Mouse (Mus musculus) layer of hippocampus, adult 9-10 months (tissue): ENCODE measurements around the gene Arhgap33.
"Not testable (repeated sequence)": the region's sequence is repeated elsewhere in the genome, so short reads cannot be mapped to it uniquely, and the experiment has no call there.

Experiments used
- DNase-seq: peaks from one replicate; pipeline ENCODE4 v3.0.0; 2022; ENCODE audit warnings: low spot score

Arhgap33 gene

DNA sequence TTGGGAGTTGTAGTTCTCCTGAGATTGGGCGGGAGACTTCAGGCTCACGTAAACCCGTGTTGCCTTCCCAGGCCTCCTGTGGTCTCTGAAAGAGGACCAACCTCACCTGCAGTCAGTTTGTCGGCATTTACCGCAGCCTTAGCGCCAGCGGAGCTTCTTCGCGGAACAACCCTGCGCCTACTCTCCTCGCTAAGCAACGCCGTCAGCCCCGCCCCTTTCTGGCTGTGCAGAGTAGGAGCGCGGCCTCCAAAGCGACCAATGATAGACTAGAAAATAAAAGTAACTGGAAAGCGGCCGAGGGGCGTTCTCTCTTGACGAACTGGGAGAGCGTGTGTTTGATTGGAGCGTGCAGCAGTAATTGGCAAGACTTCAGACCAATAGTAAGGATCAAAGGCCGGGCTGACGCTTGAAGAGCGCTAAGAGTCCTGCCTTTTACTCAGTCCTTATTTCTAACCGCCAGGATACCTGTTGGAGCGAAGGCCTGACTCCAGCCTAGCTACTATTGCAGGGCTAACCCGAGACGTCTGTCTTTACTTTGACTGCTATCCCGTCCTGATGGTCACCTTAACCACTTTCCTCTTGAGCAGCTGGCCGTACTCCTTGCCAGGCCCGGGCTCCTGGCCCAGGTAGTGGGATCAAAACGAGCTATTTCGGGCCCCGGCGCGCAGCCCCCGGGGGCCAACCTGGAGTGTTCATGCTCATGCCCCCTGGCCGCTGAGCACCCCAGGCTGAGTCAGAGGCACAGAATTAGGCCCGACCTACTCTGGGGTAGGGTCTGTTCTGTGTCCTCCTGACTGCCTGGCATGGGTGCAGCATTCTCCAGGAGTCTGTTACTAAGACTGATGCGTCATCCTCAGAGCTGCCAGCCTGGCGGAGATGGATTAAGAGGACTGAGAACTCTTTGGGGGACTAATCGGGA lies 17.5 kb upstream of the Arhgap33 start, which contains the start of the genes Hspb6 and Proser3:
Hspb6 (plus strand) TSS at position 77 of the 919 bp plus-strand sequence.
Proser3 (minus strand) TSS at position 198 of the 919 bp plus-strand sequence.
- DNase-seq: peak; percentile 97

DNA sequence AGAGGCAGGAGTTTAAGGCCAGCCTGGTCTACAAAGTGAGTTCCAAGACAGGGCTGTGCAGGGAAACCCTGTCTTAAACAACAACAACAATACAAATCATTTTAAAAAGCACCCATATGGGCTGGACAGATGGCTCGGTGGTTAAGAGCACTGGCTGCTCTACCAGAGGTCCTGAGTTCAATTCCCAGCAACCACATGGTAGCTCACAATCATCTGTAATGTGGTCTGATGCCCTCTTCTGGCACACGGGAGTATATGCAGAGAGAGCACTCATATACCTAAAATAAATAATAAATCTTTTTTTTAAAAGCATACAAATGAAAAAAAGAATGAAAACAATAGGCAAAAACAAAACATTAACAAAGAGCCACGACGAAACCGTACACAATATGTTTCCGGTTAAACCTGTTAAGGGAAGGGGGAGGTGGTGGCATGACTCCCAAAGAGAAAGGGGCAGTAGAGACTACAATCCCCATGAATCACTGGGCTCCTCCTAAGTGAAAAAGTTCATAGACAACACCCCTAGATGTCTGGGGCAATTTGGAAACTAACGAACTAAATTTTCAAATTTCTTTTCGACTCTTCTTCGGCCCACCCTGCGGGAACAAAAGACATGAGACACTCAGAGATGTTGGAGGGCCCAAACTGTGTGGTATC lies 16.7 kb upstream of the Arhgap33 start:
- peak; percentile 81 for DNase-seq

DNA sequence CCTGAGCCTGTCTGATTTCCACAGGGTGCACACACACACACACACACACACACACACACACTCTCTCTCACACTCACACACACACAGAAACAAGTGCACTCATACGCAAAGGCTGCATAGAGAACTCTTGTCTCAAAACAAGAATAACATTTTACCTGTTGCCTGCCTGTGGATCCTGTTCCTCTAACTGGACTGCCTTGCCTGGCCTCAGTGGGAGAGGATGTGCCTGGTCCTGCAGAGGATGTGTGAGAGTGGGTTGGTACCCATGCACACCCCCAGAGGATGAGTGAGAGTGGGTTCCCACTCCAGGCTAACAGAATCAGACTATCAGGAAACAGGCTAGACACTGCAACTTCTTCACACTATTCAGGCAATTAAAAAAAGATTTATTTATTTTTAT lies 15.7 kb upstream of the Arhgap33 start:
- DNase-seq: no peak

DNA sequence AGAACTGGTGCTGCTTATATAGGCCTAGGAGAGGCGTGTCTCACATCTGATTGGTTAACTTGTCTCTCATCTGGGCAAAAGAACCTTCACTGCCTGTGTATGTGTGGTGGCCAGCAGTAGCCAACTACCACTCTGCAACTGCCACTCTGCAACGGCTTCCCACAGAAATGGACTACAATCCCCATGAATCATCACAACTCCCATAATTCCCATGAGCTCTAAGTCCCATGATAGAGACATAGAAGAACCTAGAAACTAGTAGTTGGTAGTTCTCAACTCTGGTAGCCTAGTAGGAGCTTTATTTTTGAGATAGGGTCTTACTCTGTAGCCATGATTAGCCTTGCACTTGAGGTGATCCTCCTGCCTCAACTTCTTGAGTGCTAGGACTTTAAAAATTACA lies 15.0 kb upstream of the Arhgap33 start:
- no peak for DNase-seq

DNA sequence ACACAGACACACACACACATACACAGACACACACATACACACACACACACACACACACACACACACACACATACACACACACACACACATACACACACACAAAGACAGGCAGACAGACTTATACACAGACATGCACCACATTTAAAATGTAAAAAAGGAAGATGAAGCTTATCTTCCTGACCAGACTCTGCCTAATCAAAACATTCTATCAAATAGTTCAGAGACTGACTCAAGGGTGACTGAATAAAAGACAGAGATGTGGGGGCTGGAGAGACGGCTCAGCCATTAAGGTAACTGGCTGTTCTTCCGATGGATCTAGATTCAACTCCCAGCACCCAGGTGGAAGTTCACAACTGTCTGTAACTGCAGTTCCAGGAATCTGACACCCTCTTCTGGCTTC lies 9.5 kb upstream of the Arhgap33 start:
- no peak for DNase-seq

GRCm38 (mm10) chr7:30540572-30540971 lies 5.7 kb upstream of the Arhgap33 start:
- no peak for DNase-seq

DNA sequence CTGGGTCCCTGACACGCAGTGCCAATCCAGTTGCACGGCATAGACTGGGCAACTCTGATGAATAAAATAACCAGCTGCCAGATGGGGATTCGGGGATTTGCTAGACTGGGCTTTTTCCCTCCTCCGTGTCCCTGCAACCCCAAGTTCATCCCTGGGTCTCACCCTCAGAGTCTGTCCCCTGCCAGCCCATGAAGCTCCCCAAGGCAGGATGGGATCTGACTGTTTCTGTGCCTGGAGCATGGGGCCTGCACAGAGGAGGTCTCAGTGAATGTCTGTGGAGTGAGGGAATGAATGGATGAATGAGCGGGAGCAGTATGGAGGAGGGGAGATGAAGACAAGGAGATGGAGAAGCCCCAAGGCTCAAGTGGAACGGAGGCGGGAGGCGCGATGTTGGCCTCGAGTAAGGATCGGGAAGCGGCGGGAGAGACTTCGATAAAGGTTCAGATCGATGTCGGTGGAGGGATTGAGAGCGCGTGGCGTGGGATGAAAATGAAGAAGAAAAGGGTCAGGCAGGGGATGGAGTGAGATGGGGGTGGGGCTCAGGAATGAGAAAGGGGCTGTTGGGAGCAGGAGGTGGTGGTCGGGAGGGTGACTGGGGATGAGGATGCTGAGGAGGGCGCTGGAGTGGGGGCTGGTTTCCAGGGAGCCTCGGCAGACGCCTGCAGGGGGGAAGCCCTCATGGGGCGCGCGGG lies 773 bp downstream of the Arhgap33 start:
- DNase-seq: no peak

DNA sequence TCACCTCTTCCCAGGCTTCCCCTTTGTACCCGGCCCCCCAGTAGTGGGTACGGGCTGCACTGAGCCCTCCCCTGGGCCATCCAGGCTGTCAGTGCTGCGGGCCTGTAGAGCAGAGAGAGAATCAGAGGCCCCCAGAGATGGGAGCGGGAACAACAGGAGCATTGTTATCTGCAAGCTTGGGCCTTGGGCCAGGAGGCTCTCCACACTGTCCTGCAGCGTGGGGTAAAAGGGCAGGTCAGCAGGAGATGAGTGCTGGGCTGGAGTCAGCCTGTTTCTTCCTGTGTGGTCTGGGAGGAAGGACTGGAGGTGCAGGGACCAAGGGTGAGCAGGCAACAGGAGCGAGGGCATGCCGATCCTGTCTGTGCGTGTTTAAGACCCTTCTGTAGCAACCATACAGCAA lies 1.9 kb downstream of the Arhgap33 start:
- DNase-seq: no peak

DNA sequence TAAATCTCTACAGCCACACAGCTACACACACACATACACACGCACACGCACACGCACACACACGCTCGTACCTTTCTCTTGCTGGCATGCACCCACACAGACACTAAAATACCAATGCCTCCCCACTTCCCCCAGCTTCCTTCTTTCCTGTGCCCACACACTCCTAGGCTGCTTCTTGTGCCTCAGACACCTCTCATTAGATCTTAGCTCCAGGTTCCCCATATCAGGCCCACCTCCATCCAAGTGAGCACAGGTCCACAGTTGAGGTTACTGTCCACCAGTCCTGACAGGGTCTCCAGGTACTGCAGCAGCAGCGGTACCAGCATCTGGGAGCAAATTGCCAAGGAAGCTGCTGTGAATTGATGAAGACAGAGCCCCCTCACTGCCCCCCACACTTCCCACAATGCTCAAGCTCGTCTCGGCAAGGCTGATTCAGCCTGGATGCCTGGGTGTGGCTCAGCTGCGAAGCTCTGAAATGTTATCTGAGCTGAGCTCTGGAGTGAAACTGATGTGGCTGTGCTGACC lies 3.5 kb downstream of the Arhgap33 start:
- no peak for DNase-seq

GRCm38 (mm10) chr7:30526981-30527380 lies 7.9 kb downstream of the Arhgap33 start:
- no peak for DNase-seq

GRCm38 (mm10) chr7:30526399-30526798 lies 8.5 kb downstream of the Arhgap33 start:
- no peak for DNase-seq

DNA sequence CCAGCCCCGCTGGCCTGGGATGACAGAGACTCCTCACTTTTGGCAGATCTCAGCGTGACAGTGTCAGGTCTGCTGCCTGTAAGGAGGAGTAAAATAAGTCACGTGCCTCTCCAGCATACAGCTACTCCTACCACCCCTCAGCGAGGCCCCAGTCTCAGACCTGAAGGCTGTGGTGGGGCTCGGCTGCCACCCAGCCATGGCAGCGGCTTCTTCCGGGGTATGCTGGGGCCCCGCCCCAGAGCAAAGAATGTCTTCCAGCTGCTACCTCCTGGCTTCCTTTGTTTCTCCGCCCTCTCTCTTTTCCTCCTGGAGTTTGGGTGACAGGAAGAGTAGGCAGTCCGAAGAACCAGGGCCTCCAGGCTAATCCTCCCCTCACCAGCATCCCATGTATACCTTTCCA lies 8.9 kb downstream of the Arhgap33 start:
- no peak for DNase-seq

GRCm38 (mm10) chr7:30524487-30524886 lies 10.4 kb downstream of the Arhgap33 start:
- DNase-seq: no peak

DNA sequence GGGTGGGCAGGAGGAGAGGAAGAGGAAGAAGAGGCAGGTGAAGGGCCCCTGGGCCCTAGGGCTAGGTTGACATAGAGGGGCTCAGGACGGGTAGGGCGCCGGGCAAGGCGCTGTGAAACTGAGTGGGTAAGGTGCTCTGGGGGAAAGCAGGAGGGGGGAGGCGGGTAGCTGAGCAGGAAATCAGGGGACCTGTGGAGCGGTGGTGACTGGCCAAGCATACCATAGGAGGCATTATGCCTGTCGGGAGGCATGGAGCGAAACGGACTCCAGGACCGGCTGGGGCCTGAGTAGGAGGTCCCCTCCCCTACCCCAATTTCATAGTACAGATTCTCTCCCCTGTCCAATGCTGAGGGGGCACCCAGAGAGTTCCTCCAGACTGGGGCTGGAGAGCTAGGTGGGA lies 12.0 kb downstream of the Arhgap33 start:
- DNase-seq: no peak

DNA sequence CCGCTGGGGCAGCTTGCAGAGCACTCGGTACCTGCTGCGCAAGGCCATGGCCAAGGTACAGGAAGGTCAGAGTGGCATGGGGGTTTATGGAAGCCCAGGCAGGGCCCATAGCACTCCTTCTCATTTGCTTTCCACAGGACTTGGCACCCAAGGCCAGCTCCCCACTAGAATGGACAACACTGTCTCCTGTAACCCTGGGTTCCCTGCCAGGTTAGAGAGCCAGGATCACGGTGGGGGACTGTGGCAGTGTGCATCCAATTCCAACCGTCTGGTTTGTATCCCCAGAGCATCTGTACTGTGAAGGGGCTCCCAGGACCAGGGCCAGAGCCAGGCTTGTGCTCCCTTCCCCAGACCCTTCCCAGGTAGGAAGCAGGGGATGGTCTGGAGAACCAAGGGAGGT lies 14.0 kb downstream of the Arhgap33 start:
- no peak for DNase-seq

DNA sequence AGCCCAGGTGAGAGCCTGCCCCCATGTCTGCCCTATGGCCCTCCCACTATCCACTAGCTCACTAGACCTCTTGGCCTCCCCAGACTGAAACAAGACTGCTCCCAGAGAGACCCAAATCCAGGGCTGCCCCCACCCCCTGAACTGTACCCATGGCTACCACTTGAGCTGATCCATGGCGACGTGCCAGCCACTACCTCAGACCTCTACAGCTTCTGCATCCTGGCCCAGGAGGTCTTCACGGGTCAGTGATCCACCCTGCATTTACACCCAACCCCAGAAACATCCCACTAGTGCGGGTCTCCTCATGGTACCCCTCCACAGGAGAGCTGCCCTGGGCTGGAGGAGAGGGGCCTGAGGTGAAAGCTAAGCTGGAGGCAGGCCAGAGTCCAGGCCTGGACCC lies 14.5 kb downstream of the Arhgap33 start:
- DNase-seq: no peak

DNA sequence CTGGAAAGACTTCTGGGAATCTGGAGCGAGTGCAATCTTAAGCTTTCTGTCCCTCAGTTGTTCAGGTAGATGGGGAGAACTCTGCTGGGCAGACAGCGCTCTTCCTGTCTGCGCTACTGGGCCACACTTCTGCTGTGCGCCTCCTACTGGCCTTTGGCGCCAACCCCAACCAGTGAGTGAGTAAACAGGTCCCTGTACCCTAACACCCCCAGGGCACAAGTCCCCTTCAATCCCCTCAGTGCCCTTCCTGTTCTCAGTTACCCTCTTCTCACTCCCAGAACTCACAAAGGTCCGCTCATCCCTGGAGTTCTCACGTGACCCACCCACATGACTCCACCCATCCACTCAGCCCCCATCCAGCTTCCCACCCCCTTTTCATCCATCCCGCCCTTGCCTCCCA lies 16.5 kb downstream of the Arhgap33 start:
- DNase-seq: no peak

DNA sequence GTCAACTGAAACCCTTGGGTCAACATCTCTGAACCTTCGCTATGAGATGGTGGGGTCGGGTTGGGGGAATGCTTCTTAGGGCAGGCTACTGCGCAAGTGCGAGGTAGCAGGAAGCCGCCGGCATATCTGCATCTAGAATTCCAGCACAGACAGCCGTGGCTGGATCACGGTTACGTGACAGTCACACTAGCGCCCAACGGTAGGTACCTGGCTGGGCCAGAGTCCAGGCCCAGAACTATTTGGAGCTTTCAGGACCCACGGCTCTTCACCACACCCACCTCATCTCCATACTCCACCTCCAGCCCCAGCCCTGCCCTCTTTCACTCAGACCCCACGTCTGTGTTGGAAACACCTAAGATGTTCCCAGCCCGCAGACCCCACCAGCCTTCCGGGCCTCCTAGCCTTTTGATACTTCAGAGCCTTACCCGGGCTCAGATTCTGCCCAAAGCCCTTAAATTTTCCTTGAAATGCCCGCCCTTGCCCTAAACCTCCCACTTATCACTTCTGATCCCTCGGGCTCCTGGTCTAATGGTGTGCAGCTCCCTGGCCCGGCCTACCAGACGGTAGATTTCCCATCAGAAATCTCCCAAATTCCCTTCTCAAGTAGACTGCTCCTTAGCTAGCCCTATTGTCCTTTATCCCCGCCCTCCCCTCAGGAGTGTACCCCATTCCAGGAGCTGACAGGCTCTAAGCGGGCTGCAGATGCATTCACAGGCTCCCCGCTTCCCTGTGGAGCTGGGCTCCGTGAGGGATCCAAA lies 19.7 kb downstream of the Arhgap33 start:
- no peak for DNase-seq

GRCm38 (mm10) chr7:30508061-30508460 lies 26.8 kb downstream of the Arhgap33 start:
- no peak for DNase-seq

DNA sequence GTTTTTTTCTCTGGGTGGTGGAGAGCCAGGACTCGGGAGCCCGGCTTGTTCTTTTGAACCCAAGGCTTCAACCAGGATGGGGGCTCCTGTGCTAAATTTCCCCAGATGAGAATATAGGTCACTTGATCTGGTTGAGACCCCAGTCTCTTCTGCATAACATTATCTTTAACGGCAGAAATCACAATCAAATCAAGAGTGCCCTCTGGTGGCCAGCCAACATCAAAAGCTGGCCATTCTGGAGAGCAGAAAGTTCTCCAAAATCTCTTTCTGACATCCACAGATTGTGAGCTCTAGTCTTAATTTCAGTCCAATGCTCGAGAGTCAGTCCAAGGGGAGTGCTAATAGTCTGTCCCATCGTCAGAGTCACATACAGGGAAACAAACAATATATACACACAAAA lies 33.7 kb downstream of the Arhgap33 start:
- not testable (repeated sequence) for DNase-seq

DNA sequence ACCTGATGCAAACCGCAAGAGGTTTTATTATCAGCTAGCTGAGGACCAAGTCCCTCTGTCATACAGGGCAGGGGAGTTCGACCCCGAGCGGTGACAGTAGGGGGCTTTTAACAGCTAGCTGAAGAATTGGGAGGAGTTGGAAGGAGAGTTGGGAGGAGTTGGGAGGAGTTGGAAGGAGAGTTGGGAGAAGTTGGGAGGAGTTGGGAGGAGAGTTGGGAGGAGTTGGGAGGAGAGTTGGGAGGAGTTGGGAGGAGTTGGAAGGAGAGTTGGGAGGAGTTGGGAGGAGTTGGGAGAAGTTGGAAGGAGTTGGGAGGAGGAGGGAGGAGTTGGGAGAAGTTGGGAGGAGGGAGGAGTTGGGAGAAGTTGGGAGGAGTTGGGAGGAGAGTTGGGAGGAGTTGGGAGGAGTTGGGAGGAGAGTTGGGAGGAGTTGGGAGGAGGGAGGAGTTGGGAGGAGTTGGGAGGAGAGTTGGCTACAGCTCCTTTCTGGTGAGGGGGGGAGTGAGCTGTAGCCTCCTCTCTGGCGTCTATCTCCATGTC lies 39.3 kb downstream of the Arhgap33 start:
- not testable (repeated sequence) for DNase-seq
